Mouse (Mus musculus): Measurements from ENCODE around the gene Llgl2.
A peak's percentile ranks its signal among the peaks of the same experiment; 100 is the strongest.
"Not testable (repeated sequence)": the region's sequence is repeated elsewhere in the genome, so short reads cannot be mapped to it uniquely, and the experiment has no call there.

Gene Llgl2

DNA sequence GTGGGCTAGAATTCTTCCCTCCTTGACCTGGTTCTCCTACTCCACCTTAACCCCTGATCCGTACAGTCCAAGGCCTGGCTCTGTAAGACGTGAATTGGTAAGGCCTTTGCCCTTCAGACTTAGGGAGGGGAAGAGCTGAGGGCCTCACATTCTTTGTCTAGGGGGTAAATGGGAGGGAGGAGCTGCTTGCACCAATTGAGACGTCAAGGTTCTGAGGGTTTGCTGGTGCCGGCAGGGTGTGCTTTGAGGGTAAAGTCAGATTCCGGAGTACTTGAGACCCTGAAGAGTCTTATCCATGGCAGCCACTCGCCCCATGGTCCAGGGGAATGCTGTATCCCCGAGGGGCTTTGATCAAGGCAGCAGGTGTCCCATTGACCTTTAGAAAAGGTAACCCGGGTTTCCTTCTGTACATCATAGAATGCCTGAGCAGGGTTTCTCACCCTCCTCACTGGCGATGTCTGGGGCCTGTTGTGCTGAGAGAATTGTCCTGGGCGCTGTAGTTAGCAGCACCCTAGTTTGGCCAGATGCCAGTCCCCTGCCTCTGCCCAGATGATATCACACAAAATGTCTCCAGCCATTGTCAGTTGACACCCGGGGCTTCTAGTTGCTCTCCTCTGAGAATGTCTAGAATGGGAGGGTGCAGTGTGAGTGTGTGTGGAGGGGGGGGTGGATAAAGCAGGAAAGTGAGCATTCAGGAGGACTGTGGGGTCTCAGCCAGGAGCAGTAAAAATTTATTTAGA lies 13.0 kb downstream of the Llgl2 start:
- DNase-seq = peak; percentile 68

- DNase-seq = no peak
Observed at GRCm38 (mm10) chr11:115837606-115838345, 13.9 kb downstream of the Llgl2 start.

DNA sequence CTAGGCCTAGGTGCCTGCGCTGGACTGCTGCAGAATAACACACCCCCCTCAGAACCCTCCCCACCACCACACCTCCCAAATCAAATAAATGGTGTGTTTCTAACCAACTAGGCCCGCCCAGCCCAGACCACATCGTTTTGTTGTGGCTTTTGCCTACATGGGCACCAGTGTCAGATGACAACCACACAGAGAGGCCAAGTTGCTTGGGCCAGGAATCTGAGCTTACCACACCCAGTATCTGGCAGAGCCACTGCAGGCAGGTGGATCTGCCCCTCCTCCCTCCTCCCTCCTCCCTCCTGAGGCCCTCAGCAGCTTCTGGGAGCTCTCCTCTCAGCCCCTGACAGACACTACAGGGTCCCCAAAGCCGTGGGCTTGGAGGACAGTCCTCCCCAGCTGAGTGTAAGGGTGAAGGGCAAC lies 15.1 kb downstream of the Llgl2 start:
- peak; percentile 55 for DNase-seq

GRCm38 (mm10) chr11:115839732-115840131 lies 15.9 kb downstream of the Llgl2 start:
- DNase-seq = no peak

- no peak for DNase-seq
Observed at GRCm38 (mm10) chr11:115841044-115841443, 17.2 kb downstream of the Llgl2 start.

DNA sequence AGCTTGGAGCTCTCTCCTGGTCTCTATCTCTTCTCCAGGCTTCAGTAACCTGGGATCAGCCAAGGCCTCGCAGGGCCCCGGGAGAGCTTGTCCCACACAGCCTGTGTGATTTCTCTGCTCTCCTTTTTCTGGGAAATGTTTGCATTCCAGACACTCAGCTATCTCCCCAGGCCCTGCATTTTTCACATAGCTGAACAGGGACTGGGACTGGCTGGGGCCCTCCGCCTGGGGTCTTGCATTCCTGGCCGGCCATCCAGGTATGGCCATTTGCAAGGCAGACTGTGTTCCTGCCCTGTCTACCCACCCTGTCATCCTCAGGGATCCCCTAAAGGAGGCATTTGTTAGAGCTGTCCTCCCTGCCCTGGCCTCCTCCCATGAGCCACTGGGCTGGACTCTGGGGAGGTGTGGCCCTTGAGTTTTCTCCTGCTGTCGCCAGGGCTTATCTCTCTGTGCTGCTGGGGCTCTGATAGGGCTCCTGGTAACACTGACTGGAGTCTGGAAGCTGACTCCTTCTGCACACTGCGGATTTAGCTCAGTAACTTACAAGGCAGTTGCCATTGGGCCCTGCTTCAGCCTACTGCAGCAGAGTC lies 18.2 kb downstream of the Llgl2 start:
- peak; percentile 65 for DNase-seq

DNA sequence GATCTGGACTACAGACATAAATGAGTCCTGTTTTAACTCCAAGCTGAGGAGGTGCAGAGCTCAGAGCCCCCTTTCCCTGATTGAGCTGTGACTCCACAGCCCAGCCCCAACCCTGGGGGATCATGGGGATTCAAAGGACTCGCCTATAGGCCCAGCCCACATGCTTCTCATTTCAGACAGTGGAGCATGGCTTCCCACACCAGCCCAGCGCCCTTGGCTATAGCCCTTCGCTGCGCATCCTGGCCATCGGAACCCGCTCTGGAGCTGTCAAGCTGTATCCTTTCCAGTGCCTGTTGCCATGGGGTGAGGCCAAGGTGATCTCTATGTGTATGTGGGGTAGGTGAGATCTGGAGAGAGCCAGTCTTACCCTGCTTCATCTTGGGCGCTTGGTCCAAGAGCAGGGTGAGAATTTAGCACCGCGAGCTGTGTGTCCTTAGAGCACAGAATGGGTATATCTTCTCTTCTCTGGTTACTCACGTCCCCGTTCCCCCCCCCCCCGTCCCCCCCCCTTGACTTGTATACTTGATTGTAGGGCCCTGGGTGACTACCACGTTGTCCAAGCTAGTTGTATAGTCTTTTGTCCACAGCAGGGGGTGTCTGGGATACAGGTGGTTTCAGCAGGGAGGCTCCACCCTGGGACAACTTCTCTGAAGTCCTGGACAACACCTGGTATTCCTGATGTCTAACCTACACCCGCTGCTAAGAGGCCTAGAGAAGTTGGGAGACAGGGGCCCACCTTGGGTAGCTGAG lies 19.5 kb downstream of the Llgl2 start:
- DNase-seq = no peak

- DNase-seq = peak; percentile 93
Observed at GRCm38 (mm10) chr11:115843891-115844239, 20.0 kb downstream of the Llgl2 start.

GRCm38 (mm10) chr11:115844240-115844639 lies 20.4 kb downstream of the Llgl2 start:
- DNase-seq = peak; percentile 70

- no peak for DNase-seq
Observed at GRCm38 (mm10) chr11:115845819-115846218, 22.0 kb downstream of the Llgl2 start.

GRCm38 (mm10) chr11:115854674-115855073 lies 30.8 kb downstream of the Llgl2 start:
- no peak for DNase-seq

DNA sequence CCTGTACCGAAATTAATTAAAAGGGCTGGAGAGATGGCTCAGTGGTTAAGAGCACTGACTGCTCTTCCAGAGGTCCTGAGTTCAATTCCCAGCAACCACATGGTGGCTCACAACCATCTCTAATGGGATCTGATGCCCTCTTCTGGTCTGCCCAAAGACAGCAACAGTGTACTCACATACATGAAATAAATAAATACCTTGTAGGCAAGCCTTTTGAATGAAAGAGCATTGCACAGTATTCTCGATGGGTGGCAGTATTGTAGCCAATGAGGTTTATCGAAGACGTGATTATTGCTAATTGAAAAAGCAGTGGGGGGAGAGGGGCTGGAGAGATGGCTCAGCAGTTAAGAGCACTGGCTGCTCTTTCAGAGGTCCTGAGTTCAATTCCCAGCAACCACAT lies 33.3 kb downstream of the Llgl2 start:
- DNase-seq = not testable (repeated sequence)

- DNase-seq = peak; percentile 47
Observed at GRCm38 (mm10) chr11:115857936-115858335, 34.1 kb downstream of the Llgl2 start.

DNA sequence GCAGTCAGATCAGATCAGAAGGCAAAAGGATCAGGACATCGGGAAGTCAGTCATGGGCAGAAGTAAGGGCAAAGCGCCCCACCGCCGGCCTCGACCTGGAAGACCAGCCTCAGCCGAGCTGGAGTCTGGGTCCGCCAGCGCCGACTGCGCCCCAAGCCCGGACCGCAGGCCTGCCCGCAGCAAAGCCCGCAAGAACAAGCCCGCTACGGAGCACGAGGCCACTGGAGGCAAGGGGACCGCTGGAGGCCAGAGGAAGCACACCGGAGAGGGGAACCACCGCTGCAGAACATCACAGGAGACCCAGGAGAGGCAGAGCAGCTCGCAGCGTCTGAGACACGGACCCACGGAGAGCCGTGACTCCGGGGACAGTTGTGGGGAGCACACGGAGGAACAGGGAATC lies 34.5 kb downstream of the Llgl2 start, which contains the start of gene Myo15b:
Myo15b (plus strand) TSS at position 53 of the 400 bp plus-strand sequence.
- DNase-seq = no peak

DNA sequence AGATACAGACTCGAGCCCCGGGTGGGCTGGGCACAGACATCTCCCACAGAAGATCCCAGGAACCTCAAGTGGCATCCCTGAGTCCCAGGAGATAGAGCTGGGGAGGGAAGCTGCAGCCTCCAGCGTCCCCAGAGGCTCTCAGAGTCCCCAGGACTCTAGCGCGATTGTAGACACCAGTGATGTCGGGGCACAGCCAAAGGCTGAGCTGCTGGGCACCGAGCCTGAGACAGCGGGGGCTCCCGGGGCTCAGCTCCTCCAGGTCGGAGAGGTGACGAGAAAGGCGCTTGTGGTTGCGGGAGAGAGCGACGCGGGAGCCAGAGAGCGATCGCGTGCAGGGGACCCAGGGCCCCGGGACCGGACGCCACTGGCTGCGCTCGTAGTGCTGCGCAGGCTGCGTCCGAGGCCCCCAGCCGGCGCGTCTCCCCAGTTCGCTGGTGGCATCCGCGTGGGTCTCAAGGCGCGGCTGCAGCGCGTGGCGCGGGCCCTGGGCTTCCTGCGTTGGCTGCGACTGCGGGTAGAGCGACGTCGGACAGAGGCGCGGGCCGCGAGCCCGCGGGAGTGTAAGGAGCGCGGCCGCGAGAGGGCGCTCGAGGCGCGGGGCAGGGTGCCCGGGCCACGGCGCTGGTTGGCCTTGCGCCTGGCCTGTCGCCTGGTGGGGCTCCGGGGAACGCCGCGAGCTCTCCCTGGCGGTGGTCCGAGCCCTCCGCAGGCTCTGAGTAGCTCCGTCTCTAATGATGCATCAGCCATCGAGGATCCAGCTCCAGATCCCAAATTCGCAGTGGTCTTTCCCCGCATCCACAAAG lies 35.5 kb downstream of the Llgl2 start:
- peak; percentile 94 for DNase-seq

DNA sequence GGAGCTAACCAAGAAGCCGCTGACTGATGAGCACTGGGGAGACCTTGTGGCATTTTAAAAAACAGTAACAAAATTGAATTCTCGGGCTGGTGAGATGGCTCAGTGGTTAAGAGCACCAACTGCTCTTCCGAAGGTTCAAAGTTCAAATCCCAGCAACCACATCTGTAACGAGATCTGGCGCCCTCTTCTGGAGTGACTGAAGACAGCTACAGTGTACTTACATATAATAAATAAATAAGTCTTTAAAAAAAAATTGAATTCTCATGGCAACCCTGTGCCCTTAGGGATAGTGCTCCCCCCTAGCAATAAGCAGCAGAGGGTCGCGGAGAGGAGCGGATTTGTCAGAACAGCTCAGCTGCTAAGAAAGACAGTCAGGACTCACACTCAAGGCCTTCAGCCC lies 40.0 kb downstream of the Llgl2 start:
- DNase-seq = no peak

- DNase-seq = no peak
Observed at GRCm38 (mm10) chr11:115869393-115869792, 45.5 kb downstream of the Llgl2 start.

DNA sequence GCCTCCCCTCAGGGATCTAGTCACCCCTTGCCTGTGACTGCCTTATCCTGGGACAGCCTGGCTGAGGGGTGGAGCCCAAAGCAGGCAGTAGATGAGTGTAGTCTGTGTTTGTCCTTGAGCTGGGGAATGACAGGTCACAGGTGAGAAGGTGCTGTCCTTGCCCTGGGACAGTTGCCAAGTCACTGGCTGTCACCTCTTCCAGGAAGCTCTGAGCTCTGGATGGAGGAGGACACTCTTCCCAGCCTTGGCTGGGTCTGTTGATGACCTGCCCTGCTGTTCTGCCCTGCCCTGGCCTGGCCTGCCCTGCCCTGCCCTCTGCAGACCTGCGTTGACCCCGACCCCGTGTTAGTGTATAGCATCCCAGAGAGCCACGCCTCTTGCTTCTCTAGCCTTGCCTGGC lies 48.6 kb downstream of the Llgl2 start:
- no peak for DNase-seq

DNA sequence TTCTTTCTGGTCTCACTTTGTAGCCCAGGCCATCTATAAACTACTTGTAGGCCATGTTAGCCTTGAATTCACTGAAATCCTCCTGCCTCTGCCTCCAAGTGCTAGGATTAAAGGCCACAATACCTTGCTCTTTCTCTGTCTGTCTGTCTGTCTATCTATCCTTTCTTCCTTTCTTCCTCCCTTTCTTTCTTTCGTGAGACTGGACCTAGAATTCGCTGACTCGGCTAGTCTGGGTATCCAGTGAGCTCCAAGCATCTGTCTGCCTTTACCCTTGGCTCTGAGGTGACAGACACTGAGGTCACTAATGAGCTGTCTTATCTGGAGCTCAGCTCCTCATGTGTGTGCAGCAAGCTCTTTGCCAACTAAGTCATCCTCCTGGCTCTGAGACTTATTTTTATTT lies 52.1 kb downstream of the Llgl2 start:
- DNase-seq = no peak

DNA sequence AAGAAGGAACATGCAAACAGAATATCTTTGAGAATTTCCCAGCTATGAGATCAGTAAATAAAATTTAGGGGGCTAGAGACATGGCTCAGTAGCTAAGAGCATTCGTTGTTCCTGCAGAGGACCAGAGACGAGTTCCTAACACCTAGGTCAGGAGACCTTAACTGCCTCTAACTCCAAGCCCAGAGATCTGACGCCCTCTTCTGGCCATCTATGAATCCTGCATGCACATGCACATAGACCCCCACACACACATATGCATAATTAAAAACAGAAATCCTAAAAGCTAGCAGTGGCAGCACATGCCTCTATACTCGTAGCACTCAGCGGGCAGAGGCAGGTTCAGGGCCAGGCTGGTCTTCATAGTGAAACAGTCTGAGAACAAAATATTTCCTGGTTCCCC lies 52.6 kb downstream of the Llgl2 start:
- no peak for DNase-seq

GRCm38 (mm10) chr11:115877174-115877755 lies 53.4 kb downstream of the Llgl2 start:
- peak; percentile 80 for DNase-seq

GRCm38 (mm10) chr11:115878071-115878470 lies 54.2 kb downstream of the Llgl2 start:
- peak; percentile 47 for DNase-seq
